8 mouse cellular contexts compared by ENCODE assay signal in the genomic region with DNA sequence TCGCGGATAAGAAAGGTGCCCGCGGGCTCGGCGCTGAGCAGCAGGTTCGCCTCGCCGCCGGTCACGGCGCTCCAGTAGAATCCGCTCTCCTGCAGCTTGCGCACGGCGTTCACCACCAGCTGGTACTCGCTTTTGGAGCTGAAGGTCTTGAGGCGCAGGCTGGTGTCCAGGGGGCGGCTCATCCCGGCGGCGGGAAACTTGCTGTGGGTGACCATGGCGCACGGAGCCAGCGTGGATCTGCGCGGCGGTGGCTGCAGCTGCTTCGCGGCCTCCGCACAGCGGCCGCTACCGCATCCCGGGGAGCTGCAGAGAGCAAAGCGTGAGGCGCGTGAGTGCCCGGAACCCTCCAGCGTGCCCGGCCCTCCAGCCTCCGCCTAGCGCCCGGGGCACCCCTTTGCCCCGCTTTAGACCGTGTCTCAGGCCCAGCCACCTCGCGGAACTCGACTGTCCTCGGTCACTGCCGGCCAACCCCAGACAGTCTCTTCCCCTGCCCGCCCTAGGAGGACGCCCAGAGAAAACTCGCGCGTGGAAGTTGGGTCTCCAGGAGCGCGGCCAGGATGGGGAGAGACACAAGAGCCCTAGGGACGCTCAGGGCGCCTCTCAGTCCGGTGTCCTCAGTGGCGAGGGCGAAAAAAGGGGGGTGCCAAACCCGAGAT. TPM values are rescaled to one million over a fixed set of nuclear protein-coding genes. Genes with fewer than 3 reads are reported as not detected.
A peak's percentile ranks its signal among the peaks of the same experiment; 100 is the strongest.
DNase-seq lines count a peak whose midpoint lies in the region; ATAC-seq and TF ChIP-seq lines count a peak whose summit lies in the region.

No protein-coding gene starts in this region.

- H3K36me3 ChIP-seq in CH12.LX (replicated peaks in 1 of 2; ENCODE audit: control insufficient read depth in 1 of 2, insufficient read depth in 1 of 2, low read length in 1 of 2), result peaks cover 6 to 11% of the 10 kb centered on the region in 2 experiments
- no peaks in the 10 kb centered on the region for H3K36me3 ChIP-seq in hindbrain, embryonic 14.5 days (replicated peaks; ENCODE audit: control insufficient read depth, insufficient read depth)
- H3K36me3 ChIP-seq in liver, embryonic 15.5 days (replicated peaks), result peaks cover 23% of the 10 kb centered on the region

- peak overlapping the region; percentile 41 for H3K4me2 ChIP-seq in CH12.LX (ENCODE audit: insufficient read depth, low read depth, poor library complexity, severe bottlenecking)
- H3K4me2 ChIP-seq in hindbrain, embryonic 14.5 days (replicated peaks), result peak overlapping the region; percentile 80
- peak overlapping the region; percentile 94 for H3K4me2 ChIP-seq in liver, embryonic 15.5 days

- no peak for TF ChIP-seq EP300 in CH12.LX (IDR thresholded peaks at IDR 0.05; ENCODE audit: low read length)

- no peaks in the 10 kb centered on the region for H3K79me2 ChIP-seq in CH12.LX (replicated peaks; ENCODE audit: control insufficient read depth, extremely low read depth, insufficient read depth, poor library complexity, severe bottlenecking)

- dilution Hi-C loops in CH12.LX (cut with MboI; ENCODE audit: extremely low pct_ligation_motif_present, extremely low pct_unique_long_range_greater_than_20kb, low sequenced_read_pairs), result no loop called here

- peaks cover 19% of the 10 kb centered on the region for H3K9me3 ChIP-seq in CH12.LX (replicated peaks; ENCODE audit: low read length)
- no peaks in the 10 kb centered on the region for H3K9me3 ChIP-seq in hindbrain, embryonic 14.5 days (ENCODE audit: control insufficient read depth, low read length)
- no peaks in the 10 kb centered on the region for H3K9me3 ChIP-seq in liver, embryonic 15.5 days (replicated peaks)

- peak overlapping the region; percentile 92; the same call in 1 of the 2 replicates for H3K9ac ChIP-seq in CH12.LX (ENCODE audit: insufficient read depth, low read depth)
- H3K9ac ChIP-seq in hindbrain, embryonic 14.5 days, result peak overlapping the region; percentile 68
- peak overlapping the region; percentile 78 for H3K9ac ChIP-seq in liver, embryonic 15.5 days

- TF ChIP-seq POLR2A in CH12.LX (IDR thresholded peaks at IDR 0.05; ENCODE audit: low read depth, low read length), result no peak

- peaks cover 38 to 77% of the 10 kb centered on the region in 2 experiments for H3K4me1 ChIP-seq in CH12.LX (ENCODE audit: control insufficient read depth in 1 of 2, insufficient read depth in 2 of 2)
- H3K4me1 ChIP-seq in hindbrain, embryonic 14.5 days (replicated peaks; ENCODE audit: control insufficient read depth, insufficient read depth, low read length), result peaks cover 45% of the 10 kb centered on the region
- peaks cover 87% of the 10 kb centered on the region for H3K4me1 ChIP-seq in liver, embryonic 15.5 days (replicated peaks)

- H3K27ac ChIP-seq in CH12.LX (ENCODE audit: insufficient read depth, low read depth), result no peak overlapping the region
- peak overlapping the region; percentile 76; the same call in 1 of the 2 replicates for H3K27ac ChIP-seq in hindbrain, embryonic 14.5 days
- peak overlapping the region; percentile 92 for H3K27ac ChIP-seq in liver, embryonic 15.5 days (replicated peaks)

- H3K27me3 ChIP-seq in CH12.LX (replicated peaks), result peaks cover 75% of the 10 kb centered on the region
- peaks cover 28% of the 10 kb centered on the region for H3K27me3 ChIP-seq in hindbrain, embryonic 14.5 days (ENCODE audit: control insufficient read depth, insufficient read depth, low read length)
- peaks cover 89% of the 10 kb centered on the region for H3K27me3 ChIP-seq in liver, embryonic 15.5 days

- DNase-seq in gastrocnemius, postnatal 10 days, result peak; percentile 57
- no peak for DNase-seq in gastrocnemius, postnatal 25 days
- no peak for DNase-seq in CH12.LX (ENCODE audit: extremely low read depth)
- DNase-seq in embryo, embryonic 11 days, result peak; percentile 69
- DNase-seq in hindbrain, embryonic 14.5 days (ENCODE audit: low spot score), result no peak
- peak; percentile 45 for DNase-seq in right cerebral cortex, postnatal 14 days
- no peak for DNase-seq in spleen, adult 18-20 months

- under 1% methylated on average over 64 of the region's 64 CpGs for WGBS in hindbrain, embryonic 14.5 days
- under 1% methylated on average over 64 of the region's 64 CpGs for WGBS in liver, embryonic 15.5 days (ENCODE audit: insufficient replicate concordance)

- peak overlapping the region in 2 of 3 experiments; percentile 45 to 75 for H3K4me3 ChIP-seq in CH12.LX (replicated peaks in 1 of 3; ENCODE audit: low read depth in 2 of 3, low read length in 2 of 3, poor library complexity in 1 of 3)
- peak overlapping the region; percentile 49 for H3K4me3 ChIP-seq in hindbrain, embryonic 14.5 days (replicated peaks; ENCODE audit: low read length)
- peak overlapping the region; percentile 75 for H3K4me3 ChIP-seq in liver, embryonic 15.5 days (replicated peaks)

- in situ Hi-C loops in CH12.LX (cut with MboI; ENCODE audit: low pct_ligation_motif_present, low pct_unique_long_range_greater_than_20kb, low sequenced_read_pairs), result loop anchor here (5.0 kb wide), 2 partner anchors 44 to 96 kb away; a partner anchor contains a TSS

- TF ChIP-seq CTCF in CH12.LX (conservative IDR thresholded peaks at IDR 0.05 in 1 of 2, IDR thresholded peaks at IDR 0.05 in 1 of 2; ENCODE audit: low read depth in 2 of 2, low read length in 2 of 2), result no peak

- no peak for ATAC-seq in hindbrain, embryonic 14.5 days (ENCODE audit: low FRiP score)
- no peak for ATAC-seq in liver, embryonic 15.5 days (ENCODE audit: insufficient read depth)

- TF ChIP-seq RAD21 in CH12.LX (IDR thresholded peaks at IDR 0.05; ENCODE audit: low read depth, low read length), result no peak

TF ChIP-seq in CH12.LX, 34 proteins besides CTCF, POLR2A, EP300 and RAD21:
- TF ChIP-seq USF1 (IDR thresholded peaks at IDR 0.05; ENCODE audit: low read depth, low read length), result no peak
- TF ChIP-seq TBP (conservative IDR thresholded peaks at IDR 0.05; ENCODE audit: low read depth, low read length), result no peak
- TF ChIP-seq NELFE (IDR thresholded peaks at IDR 0.05; ENCODE audit: low read depth, low read length), result no peak
- no peak for TF ChIP-seq CHD2 (IDR thresholded peaks at IDR 0.05; ENCODE audit: low read length)
- no peak for TF ChIP-seq NRF1 (IDR thresholded peaks at IDR 0.05; ENCODE audit: low read depth, low read length)
- TF ChIP-seq POLR2AphosphoS2 (IDR thresholded peaks at IDR 0.05; ENCODE audit: low read depth, low read length), result no peak
- TF ChIP-seq MAFK (IDR thresholded peaks at IDR 0.05; ENCODE audit: insufficient replicate concordance, low read length), result no peak
- TF ChIP-seq ZNF384 (IDR thresholded peaks at IDR 0.05; ENCODE audit: low read depth, low read length), result no peak
- no peak for TF ChIP-seq ELF1 (IDR thresholded peaks at IDR 0.05; ENCODE audit: low read depth, low read length)
- TF ChIP-seq USF2 (conservative IDR thresholded peaks at IDR 0.05; ENCODE audit: low read depth, low read length), result no peak
- no peak for TF ChIP-seq UBTF (IDR thresholded peaks at IDR 0.05; ENCODE audit: low read depth, low read length)
- no peak for TF ChIP-seq SIN3A (IDR thresholded peaks at IDR 0.05; ENCODE audit: low read length)
- no peak for TF ChIP-seq BHLHE40 (IDR thresholded peaks at IDR 0.05; ENCODE audit: low read depth, low read length)
- no peak for TF ChIP-seq ZC3H11A (IDR thresholded peaks at IDR 0.05; ENCODE audit: low read depth, low read length)
- no peak for TF ChIP-seq MEF2A (IDR thresholded peaks at IDR 0.05; ENCODE audit: borderline replicate concordance, low read depth, low read length)
- no peak for TF ChIP-seq JUN (IDR thresholded peaks at IDR 0.05; ENCODE audit: insufficient read depth, low read depth, low read length)
- no peak for TF ChIP-seq IRF4 (IDR thresholded peaks at IDR 0.05; ENCODE audit: low read depth, low read length)
- TF ChIP-seq MYC (IDR thresholded peaks at IDR 0.05; ENCODE audit: low read depth, low read length), result no peak
- TF ChIP-seq MXI1 (IDR thresholded peaks at IDR 0.05; ENCODE audit: low read depth, low read length), result no peak
- no peak for TF ChIP-seq ETS1 (conservative IDR thresholded peaks at IDR 0.05; ENCODE audit: low read depth, low read length)
TF ChIP-seq in CH12.LX: peak in this region for 0.

RNA-seq across cellular contexts. Expression of a gene that starts 1.7 kb away (rescaled TPM):
- total RNA-seq in gastrocnemius, postnatal 10 days (2021), result 1 to 10 TPM; 6.2 to 9.8 TPM
- total RNA-seq in gastrocnemius, postnatal 25 days (2021), result 1 to 10 TPM; 4.4 to 6.1 TPM
- total RNA-seq in CH12.LX (2012; rRNA removed) (2.5 and 4.7 TPM in 2 replicates), CH12.LX (2014; rRNA removed) (1.1 and 1.2 TPM in 2 replicates)
- polyA plus RNA-seq in CH12.LX (2012; ENCODE audit: insufficient read length, low read depth), result 0.83 and 1.1 TPM in 2 replicates
- polyA plus RNA-seq in hindbrain, embryonic 14.5 days (2014; fragmentation: Nextera tagmentation; extraction: Ambion mirVana), result 2.9 and 3.0 TPM in 2 replicates
- 7.3 and 7.5 TPM in 2 replicates for polyA plus RNA-seq in liver, embryonic 15.5 days (2015; fragmentation: Nextera tagmentation; extraction: Ambion mirVana)

RNA-seq across cellular contexts. Expression of a gene that starts 17.9 kb away (rescaled TPM):
- 10 to 100 TPM; 17.8 to 21.6 TPM for total RNA-seq in gastrocnemius, postnatal 10 days (2021)
- 10 to 100 TPM; 18.4 to 18.6 TPM for total RNA-seq in gastrocnemius, postnatal 25 days (2021)
- total RNA-seq in CH12.LX (2012; rRNA removed) (60.5 and 64.5 TPM in 2 replicates), CH12.LX (2014; rRNA removed) (38.1 and 39.8 TPM in 2 replicates)
- polyA plus RNA-seq in CH12.LX (2012; ENCODE audit: insufficient read length, low read depth), result 50.4 and 50.8 TPM in 2 replicates
- polyA plus RNA-seq in hindbrain, embryonic 14.5 days (2014; fragmentation: Nextera tagmentation; extraction: Ambion mirVana), result 48.1 and 56.4 TPM in 2 replicates
- polyA plus RNA-seq in liver, embryonic 15.5 days (2015; fragmentation: Nextera tagmentation; extraction: Ambion mirVana), result 14.6 and 17.6 TPM in 2 replicates

Comparison
In these comparisons a context has a peak if more than half of its experiments do, and no peak if none do; other contexts are left out.
1. DNase-seq: peak in gastrocnemius, postnatal 10 days (single experiment), embryo, embryonic 11 days (single experiment) and right cerebral cortex, postnatal 14 days (single experiment); none in gastrocnemius, postnatal 25 days (single experiment), CH12.LX (single experiment), hindbrain, embryonic 14.5 days (single experiment) and spleen, adult 18-20 months (0 of 2).
2. H3K4me2 ChIP-seq: peak in every context shown above with its lines; median percentile 94 in liver, embryonic 15.5 days; 80 in hindbrain, embryonic 14.5 days; 41 in CH12.LX.
3. Peak in every context shown above with its lines, with median percentiles within 50 percentile points of each other: H3K4me3 ChIP-seq and H3K9ac ChIP-seq.